Mouse (Mus musculus) ES-Bruce4 (cell line): ENCODE measurements around the gene Fam131c.

Experiments
- CTCF ChIP-seq: IDR thresholded peaks from one replicate; pipeline ENCODE4 v1.8.1; 2011; ENCODE audit warnings: low read depth, low read length
- POLR2A ChIP-seq: IDR thresholded peaks from one replicate; pipeline ENCODE4 v1.8.1; 2011; ENCODE audit warnings: low read length; ENCODE audit not compliant: insufficient read depth

DNA sequence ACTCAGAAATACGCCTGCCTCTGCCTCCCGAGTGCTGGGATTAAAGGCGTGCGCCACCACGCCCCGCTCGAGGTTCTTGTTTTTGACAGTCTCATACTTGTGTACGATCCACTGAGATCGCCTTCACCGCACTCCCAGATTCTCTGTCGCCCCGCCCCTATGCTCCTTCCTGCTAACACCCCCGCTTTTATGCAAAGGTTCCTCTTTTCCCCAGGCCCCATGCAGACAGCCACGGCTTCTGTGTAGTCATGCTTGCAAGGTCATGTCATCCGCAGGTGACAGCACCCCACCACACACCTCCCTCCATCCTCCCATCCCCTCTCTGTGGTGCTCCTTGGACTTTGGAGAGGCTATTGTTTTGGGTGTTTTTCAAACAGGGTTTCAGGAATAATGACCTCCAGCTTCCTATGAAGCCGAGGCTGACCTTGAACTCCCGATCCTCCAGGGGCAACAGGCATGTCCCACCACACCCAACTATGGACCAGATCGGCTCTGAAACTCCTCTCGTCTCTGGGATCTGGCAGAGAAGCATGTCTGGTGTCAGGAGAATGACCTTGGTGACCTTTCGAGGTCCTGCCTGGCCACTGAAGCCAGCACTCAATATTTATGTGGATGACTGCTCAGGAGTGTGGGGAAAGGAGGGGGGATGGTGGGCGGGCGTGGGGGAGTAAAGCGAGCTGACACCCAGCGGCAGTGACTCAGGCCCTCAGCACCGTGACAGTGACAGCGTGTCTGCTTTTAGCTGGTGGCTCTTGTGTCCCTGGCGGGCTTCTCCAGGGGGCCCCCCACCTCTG lies 51.6 kb downstream of the Fam131c start:
- TF ChIP-seq CTCF, result no peak
- no peak for TF ChIP-seq POLR2A
